Mouse (Mus musculus) megakaryocyte-erythroid progenitor cell, adult 5 weeks (primary cell): ENCODE measurements around the gene Serpina5. TPM values are rescaled to one million over a fixed set of nuclear protein-coding genes. Genes with fewer than 3 reads are reported as not detected.

Experiments used
- polyA plus RNA-seq: library from polyadenylated mRNA; stranded (reverse); fragments of >175 nt; gene quantifications from 2 replicates; pipeline ENCODE4 v1.2.3, GENCODE M21; 2012

Gene Serpina5
- polyA plus RNA-seq: not detected in 2 replicates

GRCm38 (mm10) chr12:104100768-104101167 is at the start of gene Serpina5:
Serpina5 (plus strand) TSS chr12:104101113.

GRCm38 (mm10) chr12:104112333-104112732 is 11.4 kb downstream of the Serpina5 start, which contains the start of gene Serpina3a:
Serpina3a (plus strand) TSS chr12:104112724.

GRCm38 (mm10) chr12:104127696-104128095 is 26.8 kb downstream of the Serpina5 start, which contains the start of gene Serpina3b:
Serpina3b (plus strand) TSS chr12:104127996.

GRCm38 (mm10) chr12:104153656-104154055 is 52.7 kb downstream of the Serpina5 start, which contains the start of gene Serpina3c:
Serpina3c (minus strand) TSS chr12:104153870.

Other genes with a start within 250 kb of the Serpina5 start
- gene Serpina1a, start 237.6 kb upstream of the Serpina5 start, polyA plus RNA-seq: not detected in 2 replicates
- gene Serpina1c, start 196.2 kb upstream of the Serpina5 start, polyA plus RNA-seq: not detected in 2 replicates
- gene Serpina1e, start 142.1 kb upstream of the Serpina5 start, polyA plus RNA-seq: not detected in 2 replicates
- not detected in 2 replicates for gene Serpina11, start 111.2 kb upstream of the Serpina5 start, polyA plus RNA-seq
- gene Serpina9, start 87.4 kb upstream of the Serpina5 start, polyA plus RNA-seq: not detected in 2 replicates
- 0.04 TPM in 1 of 2 replicates, not detected in the other for gene Serpina12, start 56.7 kb upstream of the Serpina5 start, polyA plus RNA-seq
- gene Serpina3a, start 11.6 kb downstream of the Serpina5 start, polyA plus RNA-seq: not detected in 2 replicates
- gene Serpina3b, start 26.9 kb downstream of the Serpina5 start, polyA plus RNA-seq: 0.04 TPM in 1 of 2 replicates, not detected in the other
- gene Serpina3c, start 52.8 kb downstream of the Serpina5 start, polyA plus RNA-seq: 0.05 TPM in 1 of 2 replicates, not detected in the other
- gene Serpina3f, start 113.4 kb downstream of the Serpina5 start, polyA plus RNA-seq: 1.1 and 2.5 TPM in 2 replicates
- 27.5 and 37.0 TPM in 2 replicates for gene Serpina3g, start 135.1 kb downstream of the Serpina5 start, polyA plus RNA-seq
- gene Serpina3i, start 162.0 kb downstream of the Serpina5 start, polyA plus RNA-seq: not detected in 2 replicates
- not detected in 2 replicates for gene Serpina3j, start 213.4 kb downstream of the Serpina5 start, polyA plus RNA-seq
- not detected in 2 replicates for gene Serpina3k, start 237.4 kb downstream of the Serpina5 start, polyA plus RNA-seq
- not detected in 2 replicates for gene Serpina3m, start 237.4 kb downstream of the Serpina5 start, polyA plus RNA-seq